Mouse (Mus musculus) MEL (cell line): ENCODE measurements around the gene Spast.

Source experiments
- CTCF ChIP-seq, 3 experiments: IDR thresholded peaks in 2 of 3; conservative IDR thresholded peaks in 1 of 3; 2 replicates each; pipeline ENCODE4 v1.5.1; 2011 to 2012; ENCODE audit warnings: low read length in 3 of 3, low read depth in 2 of 3, mild to moderate bottlenecking in 2 of 3, improper control_type of control experiment in 1 of 3, inconsistent platforms in 1 of 3, mixed read lengths in 1 of 3, moderate library complexity in 1 of 3; ENCODE audit not compliant: control insufficient read depth in 1 of 3, insufficient read depth in 1 of 3, poor library complexity in 1 of 3, severe bottlenecking in 1 of 3
- MEF2A ChIP-seq: IDR thresholded peaks from 2 replicates; pipeline ENCODE4 v1.6.1; 2014; ENCODE audit warnings: low read depth, mild to moderate bottlenecking, inconsistent platforms, low read length, improper control_type of control experiment; ENCODE audit not compliant: poor library complexity, insufficient replicate concordance, severe bottlenecking; ENCODE audit errors: extremely low read depth
- MXI1 ChIP-seq: IDR thresholded peaks from 2 replicates; pipeline ENCODE4 v1.6.1; 2011; ENCODE audit warnings: mild to moderate bottlenecking, low read depth, low read length, improper control_type of control experiment
- RCOR1 ChIP-seq: IDR thresholded peaks from 2 replicates; pipeline ENCODE4 v1.6.1; 2012; ENCODE audit warnings: low read depth, mild to moderate bottlenecking, inconsistent platforms, low read length, improper control_type of control experiment

- peak; percentile 10; the same call in 1 of the 2 replicates for TF ChIP-seq MXI1
- TF ChIP-seq RCOR1, result no peak
- TF ChIP-seq MEF2A, result no peak
- no peak for TF ChIP-seq CTCF (IDR thresholded peaks at IDR 0.05 in 2 of 3, conservative IDR thresholded peaks at IDR 0.05 in 1 of 3; ENCODE audit: control insufficient read depth in 1 of 3, insufficient read depth in 1 of 3, low read depth in 2 of 3, low read length in 3 of 3, poor library complexity in 1 of 3, severe bottlenecking in 1 of 3)
Measured at GRCm38 (mm10) chr17:74291640-74292361, 47.0 kb upstream of the Spast start.
